Mouse (Mus musculus) inflammation-experienced regulatory T-cells, adult 6 months (primary cell): ENCODE measurements around the gene Ryk. TPM values are rescaled to one million over a fixed set of nuclear protein-coding genes. Genes with fewer than 3 reads are reported as not detected.

ENCODE experiments used
- ATAC-seq: one replicate; pipeline ENCODE4 v1.8.0; 2017
- polyA plus RNA-seq, 3 experiments: library from polyadenylated mRNA; unstranded; fragments of 100-300 nt; shearing (Covaris generic); gene quantifications; one replicate each; pipeline ENCODE4 v1.2.1; 2017

Ryk gene
- polyA plus RNA-seq, 3 experiments from 2014 or later = 2.6 to 3.2 (median 3.1) TPM

- no peak for ATAC-seq
These were observed 24.7 kb downstream of the Ryk start for GRCm38 (mm10) chr9:102859399-102859798.

- no peak for ATAC-seq
These were observed 25.2 kb downstream of the Ryk start for GRCm38 (mm10) chr9:102859963-102860362.

- ATAC-seq = no peak
These were observed 26.2 kb downstream of the Ryk start for GRCm38 (mm10) chr9:102860802-102861469.

GRCm38 (mm10) chr9:102861789-102862188, 27.1 kb downstream of the Ryk start:
- no peak for ATAC-seq

GRCm38 (mm10) chr9:102862260-102862659, 27.5 kb downstream of the Ryk start:
- no peak for ATAC-seq

- no peak for ATAC-seq
These were observed 29.3 kb downstream of the Ryk start for GRCm38 (mm10) chr9:102863876-102864545.

GRCm38 (mm10) chr9:102864931-102865330, 30.2 kb downstream of the Ryk start:
- ATAC-seq = no peak

GRCm38 (mm10) chr9:102865946-102866737, 31.4 kb downstream of the Ryk start:
- no peak for ATAC-seq

GRCm38 (mm10) chr9:102866893-102867292, 32.2 kb downstream of the Ryk start:
- peak; percentile 73 for ATAC-seq

- no peak for ATAC-seq
These were observed 32.8 kb downstream of the Ryk start for GRCm38 (mm10) chr9:102867516-102867915.

- no peak for ATAC-seq
These were observed 33.7 kb downstream of the Ryk start for GRCm38 (mm10) chr9:102868451-102868850.

- ATAC-seq = no peak
These were observed 41.5 kb downstream of the Ryk start for GRCm38 (mm10) chr9:102876054-102876690.

GRCm38 (mm10) chr9:102877916-102878315, 43.2 kb downstream of the Ryk start:
- ATAC-seq = no peak

GRCm38 (mm10) chr9:102879545-102879944, 44.8 kb downstream of the Ryk start:
- ATAC-seq = peak; percentile 48

- no peak for ATAC-seq
These were observed 50.0 kb downstream of the Ryk start for GRCm38 (mm10) chr9:102884703-102885102.

- ATAC-seq = no peak
These were observed 55.4 kb downstream of the Ryk start for GRCm38 (mm10) chr9:102890166-102890565.

- ATAC-seq = no peak
These were observed 58.0 kb downstream of the Ryk start for GRCm38 (mm10) chr9:102892480-102893355.

- no peak for ATAC-seq
These were observed 58.7 kb downstream of the Ryk start for GRCm38 (mm10) chr9:102893356-102893870.

- no peak for ATAC-seq
These were observed 65.2 kb downstream of the Ryk start for GRCm38 (mm10) chr9:102899916-102900315.

GRCm38 (mm10) chr9:102902308-102902707, 67.6 kb downstream of the Ryk start:
- ATAC-seq = no peak

GRCm38 (mm10) chr9:102904952-102905351, 70.2 kb downstream of the Ryk start:
- ATAC-seq = no peak

GRCm38 (mm10) chr9:102906781-102907180, 72.1 kb downstream of the Ryk start:
- no peak for ATAC-seq
